Mouse (Mus musculus): ENCODE measurements at regions not wholly inside any gene's neighbourhood (a gene's known extent, or its start where the extent isn't known, plus 50 kb on each side); places are given as distances from the start of the nearest gene placed in this dataset.

- TF ChIP-seq MYOG (IDR thresholded peaks at IDR 0.05; ENCODE audit: control insufficient read depth, extremely low read depth, insufficient read length) (no peak), CTCF (IDR thresholded peaks at IDR 0.05; ENCODE audit: control insufficient read depth, insufficient read depth, insufficient read length) (no peak), USF1 (IDR thresholded peaks at IDR 0.05; ENCODE audit: low read depth) (no peak), MYOD1 (IDR thresholded peaks at IDR 0.05; ENCODE audit: control insufficient read depth, insufficient read length, low read depth) (no peak), FOSL1 (IDR thresholded peaks at IDR 0.05; ENCODE audit: insufficient read depth, low read length, poor library complexity, severe bottlenecking) (no peak), CEBPB (IDR thresholded peaks at IDR 0.05; ENCODE audit: low read depth) (no peak)
These were observed 145.0 kb downstream of the Mex3b start for GRCm38 (mm10) chr7:83012145-83012544.

Measured in C2C12 (cell line).